Mouse (Mus musculus): Measurements from ENCODE around the gene Map2k6. TPM values are rescaled to one million over a fixed set of nuclear protein-coding genes. Genes with fewer than 3 reads are reported as not detected.
A peak's percentile ranks its signal among the peaks of the same experiment; 100 is the strongest.

The Map2k6 gene
- polyA plus RNA-seq, 1 experiment from 2014 or later: 36.0 TPM

GRCm38 (mm10) chr11:110463801-110464200 lies 64.9 kb downstream of the Map2k6 start:
- no peak overlapping the region for H3K4me3 ChIP-seq
- no peaks in the 10 kb centered on the region for H3K9me3 ChIP-seq
- H3K4me1 ChIP-seq: peaks cover 19% of the 10 kb centered on the region
- no peaks in the 10 kb centered on the region for H3K36me3 ChIP-seq (replicated peaks)
- H3K27ac ChIP-seq: no peak overlapping the region
- WGBS: 85% methylated on average over 9 of the region's 9 CpGs
- DNase-seq (ENCODE audit: extremely low spot score, low spot score): no peak
- H3K27me3 ChIP-seq (ENCODE audit: poor library complexity, severe bottlenecking): no peaks in the 10 kb centered on the region

- Histone ChIP-seq H3K36me3 (replicated peaks) (no peaks in the 10 kb centered on the region), H3K27me3 (ENCODE audit: poor library complexity, severe bottlenecking) (no peaks in the 10 kb centered on the region), H3K4me1 (0 out of 2 replicates have a peak, but pooled peaks cover under 1% of the 10 kb centered on the region), H3K27ac (no peak overlapping the region), H3K9me3 (no peaks in the 10 kb centered on the region), H3K4me3 (no peak overlapping the region)
- DNase-seq (ENCODE audit: extremely low spot score, low spot score): no peak
- WGBS: 95% methylated on average over 2 of the region's 2 CpGs
Measured at GRCm38 (mm10) chr11:110469054-110469453, 70.1 kb downstream of the Map2k6 start.

- Histone ChIP-seq H3K36me3 (replicated peaks) (no peaks in the 10 kb centered on the region), H3K27me3 (ENCODE audit: poor library complexity, severe bottlenecking) (peaks cover 5% of the 10 kb centered on the region; the same call in 1 of the 2 replicates), H3K4me3 (no peak overlapping the region), H3K27ac (no peak overlapping the region), H3K9me3 (no peaks in the 10 kb centered on the region), H3K4me1 (no peaks in the 10 kb centered on the region)
- no peak for DNase-seq (ENCODE audit: extremely low spot score, low spot score)
- WGBS: 90% methylated on average over 8 of the region's 8 CpGs
Measured at GRCm38 (mm10) chr11:110470561-110471273, 71.8 kb downstream of the Map2k6 start.

GRCm38 (mm10) chr11:110471362-110471761 lies 72.4 kb downstream of the Map2k6 start:
- peaks cover 2% of the 10 kb centered on the region for H3K4me1 ChIP-seq
- H3K27me3 ChIP-seq (ENCODE audit: poor library complexity, severe bottlenecking): peaks cover 11% of the 10 kb centered on the region
- no peaks in the 10 kb centered on the region for H3K36me3 ChIP-seq (replicated peaks)
- no peak overlapping the region for H3K27ac ChIP-seq
- no peak for DNase-seq (ENCODE audit: extremely low spot score, low spot score)
- no peaks in the 10 kb centered on the region for H3K9me3 ChIP-seq
- 85% methylated on average over 2 of the region's 2 CpGs for WGBS
- no peak overlapping the region for H3K4me3 ChIP-seq

GRCm38 (mm10) chr11:110472078-110472477 lies 73.2 kb downstream of the Map2k6 start:
- peaks cover 18% of the 10 kb centered on the region for H3K27me3 ChIP-seq (ENCODE audit: poor library complexity, severe bottlenecking)
- no peaks in the 10 kb centered on the region for H3K9me3 ChIP-seq
- DNase-seq (ENCODE audit: extremely low spot score, low spot score): no peak
- H3K4me1 ChIP-seq: peaks cover 9% of the 10 kb centered on the region
- no peaks in the 10 kb centered on the region for H3K36me3 ChIP-seq (replicated peaks)
- H3K4me3 ChIP-seq: no peak overlapping the region
- 92% methylated on average over 5 of the region's 5 CpGs for WGBS
- no peak overlapping the region for H3K27ac ChIP-seq

GRCm38 (mm10) chr11:110473495-110473894 lies 74.6 kb downstream of the Map2k6 start:
- H3K27ac ChIP-seq: no peak overlapping the region
- peaks cover 33% of the 10 kb centered on the region for H3K27me3 ChIP-seq (ENCODE audit: poor library complexity, severe bottlenecking)
- 93% methylated on average over 16 of the region's 16 CpGs for WGBS
- H3K9me3 ChIP-seq: no peaks in the 10 kb centered on the region
- H3K4me1 ChIP-seq: peaks cover 23% of the 10 kb centered on the region
- H3K36me3 ChIP-seq (replicated peaks): no peaks in the 10 kb centered on the region
- H3K4me3 ChIP-seq: no peak overlapping the region
- DNase-seq (ENCODE audit: extremely low spot score, low spot score): no peak

GRCm38 (mm10) chr11:110476361-110477151 lies 77.6 kb downstream of the Map2k6 start:
- H3K36me3 ChIP-seq (replicated peaks): no peaks in the 10 kb centered on the region
- no peaks in the 10 kb centered on the region for H3K9me3 ChIP-seq
- peaks cover 53% of the 10 kb centered on the region for H3K4me1 ChIP-seq
- H3K27ac ChIP-seq: no peak overlapping the region
- no peak for DNase-seq (ENCODE audit: extremely low spot score, low spot score)
- WGBS: 62% methylated on average over 5 of the region's 5 CpGs
- no peak overlapping the region for H3K4me3 ChIP-seq
- H3K27me3 ChIP-seq (ENCODE audit: poor library complexity, severe bottlenecking): peaks cover 53% of the 10 kb centered on the region

- Histone ChIP-seq H3K27me3 (ENCODE audit: poor library complexity, severe bottlenecking) (peaks cover 68% of the 10 kb centered on the region), H3K36me3 (replicated peaks) (peaks cover 6% of the 10 kb centered on the region; the same call in 1 of the 2 replicates), H3K9me3 (no peaks in the 10 kb centered on the region), H3K4me3 (no peak overlapping the region; the same call in 1 of the 2 replicates), H3K4me1 (peaks cover 54% of the 10 kb centered on the region), H3K27ac (peak overlapping the region; percentile 48; the same call in 1 of the 2 replicates)
- DNase-seq (ENCODE audit: extremely low spot score, low spot score): no peak
- WGBS: 44% methylated on average over 18 of the region's 18 CpGs
Measured at GRCm38 (mm10) chr11:110477961-110478869, 79.3 kb downstream of the Map2k6 start.

- Histone ChIP-seq H3K4me3 (peak overlapping the region; percentile 31), H3K36me3 (replicated peaks) (peaks cover 11% of the 10 kb centered on the region; the same call in 1 of the 2 replicates), H3K4me1 (peaks cover 54% of the 10 kb centered on the region), H3K27me3 (ENCODE audit: poor library complexity, severe bottlenecking) (peaks cover 68% of the 10 kb centered on the region), H3K9me3 (no peaks in the 10 kb centered on the region), H3K27ac (peak overlapping the region; percentile 51; the same call in 1 of the 2 replicates)
- 0% methylated on average over 6 of the region's 6 CpGs for WGBS
- DNase-seq (ENCODE audit: extremely low spot score, low spot score): peak; percentile 77
Measured at GRCm38 (mm10) chr11:110478978-110479384, 80.1 kb downstream of the Map2k6 start.

GRCm38 (mm10) chr11:110481406-110481805 lies 82.5 kb downstream of the Map2k6 start:
- 47% methylated on average over 2 of the region's 2 CpGs for WGBS

GRCm38 (mm10) chr11:110482176-110482575 lies 83.3 kb downstream of the Map2k6 start:
- WGBS: 87% methylated on average over 8 of the region's 8 CpGs
- Histone ChIP-seq H3K4me1 (peaks cover 45% of the 10 kb centered on the region), H3K9me3 (no peaks in the 10 kb centered on the region; the same call in 1 of the 2 replicates), H3K4me3 (no peak overlapping the region), H3K36me3 (replicated peaks) (peaks cover 27% of the 10 kb centered on the region), H3K27me3 (ENCODE audit: poor library complexity, severe bottlenecking) (peaks cover 49% of the 10 kb centered on the region), H3K27ac (no peak overlapping the region)
- DNase-seq (ENCODE audit: extremely low spot score, low spot score): no peak

More at GRCm38 (mm10) chr11:110481406-110481805, 82.5 kb downstream of the Map2k6 start:
- peaks cover 19% of the 10 kb centered on the region for H3K36me3 ChIP-seq (replicated peaks)
- DNase-seq (ENCODE audit: extremely low spot score, low spot score): no peak
- H3K27me3 ChIP-seq (ENCODE audit: poor library complexity, severe bottlenecking): peaks cover 57% of the 10 kb centered on the region
- no peak overlapping the region for H3K4me3 ChIP-seq
- no peaks in the 10 kb centered on the region for H3K9me3 ChIP-seq
- H3K27ac ChIP-seq: no peak overlapping the region
- peaks cover 52% of the 10 kb centered on the region for H3K4me1 ChIP-seq

- no peak for DNase-seq (ENCODE audit: extremely low spot score, low spot score)
- H3K27ac ChIP-seq: no peak overlapping the region
- 91% methylated on average over 4 of the region's 4 CpGs for WGBS
- H3K9me3 ChIP-seq: no peaks in the 10 kb centered on the region; the same call in 1 of the 2 replicates
- H3K27me3 ChIP-seq (ENCODE audit: poor library complexity, severe bottlenecking): peaks cover 44% of the 10 kb centered on the region
- H3K36me3 ChIP-seq (replicated peaks): peaks cover 31% of the 10 kb centered on the region
- no peak overlapping the region for H3K4me3 ChIP-seq
- peaks cover 40% of the 10 kb centered on the region for H3K4me1 ChIP-seq
Measured at GRCm38 (mm10) chr11:110482649-110483048, 83.7 kb downstream of the Map2k6 start.
